Mouse (Mus musculus) colon, adult 2 months (tissue): ENCODE data around the gene Tiam2. TPM values are rescaled to one million over a fixed set of nuclear protein-coding genes. Genes with fewer than 3 reads are reported as not detected.

ENCODE experiments used
- polyA plus RNA-seq: library from polyadenylated mRNA; depleted of rRNA; stranded (reverse); fragments of >200 nt; gene quantifications from 2 replicates; pipeline ENCODE4 v1.2.3, GENCODE M21; 2012; rRNA removed

Gene Tiam2
- 2.3 and 3.0 TPM in 2 replicates for polyA plus RNA-seq

DNA sequence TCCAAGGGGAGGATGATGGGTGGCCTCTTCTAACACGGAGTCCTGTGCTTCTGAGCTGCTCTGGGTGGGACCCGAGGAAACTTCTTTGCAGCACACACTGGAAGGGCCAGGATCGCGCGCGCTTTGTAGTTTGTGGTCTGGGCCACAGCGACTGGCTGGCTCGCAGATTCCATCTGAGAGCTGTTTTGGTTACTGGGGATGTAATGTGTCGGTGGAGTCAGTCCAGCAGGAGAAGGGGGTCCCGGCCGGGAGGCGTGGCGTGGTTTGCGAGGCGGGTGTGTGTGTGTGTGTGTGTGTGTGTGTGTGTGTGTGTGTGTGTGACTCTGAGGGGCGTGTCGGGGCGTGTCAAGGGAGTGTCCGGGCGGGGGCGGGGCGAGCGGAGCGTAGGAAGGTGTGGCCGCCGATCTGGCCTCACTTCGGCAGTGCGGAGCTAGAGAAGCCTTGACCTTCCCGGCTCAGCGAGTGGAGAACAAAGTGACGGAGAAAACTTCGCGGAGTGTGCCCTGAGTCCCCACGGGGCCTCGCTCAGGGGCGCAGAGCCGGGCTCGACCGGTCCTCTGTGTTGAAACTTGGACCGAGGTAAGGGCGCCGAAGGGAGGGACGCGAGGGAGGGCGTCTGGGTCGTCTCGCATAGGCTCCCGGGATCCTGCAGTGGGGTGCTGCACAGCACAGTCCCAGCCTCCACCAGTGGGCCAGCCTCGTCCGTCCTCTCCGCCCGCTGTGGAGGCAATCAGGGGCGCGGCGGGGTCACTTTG lies at the start of gene Tiam2:
Tiam2 (plus strand) TSS at position 426 of the 755 bp plus-strand sequence.

DNA sequence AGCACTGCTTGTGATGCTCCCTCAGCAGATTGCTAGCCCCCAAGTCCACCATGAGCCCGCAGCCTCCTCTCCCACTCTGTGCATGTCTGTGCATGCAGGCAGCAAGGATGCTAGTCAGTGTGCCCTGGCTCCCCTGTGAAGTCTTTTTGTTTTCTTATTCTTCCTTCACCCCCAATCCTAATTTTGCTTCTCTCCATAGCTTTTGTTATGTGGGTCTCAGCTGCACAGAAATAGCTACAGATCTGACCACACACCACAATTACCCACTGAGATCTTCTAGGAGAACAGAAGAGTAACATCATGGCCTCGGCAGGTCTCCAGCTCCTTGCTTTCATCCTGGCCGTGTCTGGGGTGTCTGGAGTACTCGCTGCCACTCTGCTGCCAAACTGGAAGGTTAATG lies 205.9 kb downstream of the Tiam2 start, which contains the start of gene Cldn20:
Cldn20 (plus strand) TSS at position 301 of the 400 bp plus-strand sequence.

DNA sequence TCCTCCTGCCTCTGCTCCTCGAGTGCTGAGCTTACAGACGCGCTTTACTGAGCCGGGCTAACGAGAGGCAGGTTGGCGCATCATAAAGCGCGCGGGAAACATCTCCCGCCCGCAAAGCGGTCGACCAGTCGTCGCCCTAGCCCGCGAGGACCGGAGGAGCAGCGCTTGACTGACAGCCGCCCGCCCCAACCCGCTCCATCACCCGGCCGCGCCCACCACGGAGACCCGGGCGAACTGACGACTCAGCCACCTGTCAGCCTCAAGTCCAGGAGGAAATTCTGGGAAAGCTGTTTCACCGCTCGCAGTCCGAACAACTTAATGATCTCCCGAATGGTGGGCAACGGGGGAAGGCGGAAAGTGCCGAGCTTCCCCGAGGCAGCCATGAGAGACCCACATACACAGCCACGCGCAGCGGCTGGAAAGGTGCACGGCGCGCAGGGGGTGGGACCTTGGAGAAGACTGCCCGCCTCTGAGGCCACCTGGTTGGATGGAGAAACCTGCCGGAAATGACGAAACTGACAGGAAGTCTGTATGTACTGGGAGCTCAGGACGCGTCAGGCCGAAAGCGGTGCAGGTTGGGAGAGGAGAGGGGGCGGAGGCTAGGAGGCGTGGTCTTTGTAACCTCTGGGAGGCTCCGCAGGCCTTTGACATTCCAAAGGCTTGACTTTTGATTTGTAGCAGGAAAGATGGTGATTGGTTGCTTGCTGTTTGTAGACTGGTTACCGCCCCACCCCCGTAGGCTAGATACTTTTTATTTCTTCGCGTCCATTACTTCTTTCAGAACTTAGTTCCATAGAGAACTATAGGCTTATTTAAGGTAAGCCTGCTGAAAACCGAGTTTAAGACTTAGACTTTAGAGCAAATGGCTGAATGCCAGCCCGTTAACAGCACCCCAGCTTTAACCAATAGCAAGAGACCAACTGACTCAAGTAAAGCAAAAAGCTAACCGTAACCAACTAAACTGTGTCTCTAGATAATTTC lies 231.2 kb downstream of the Tiam2 start, which contains the start of gene Tfb1m:
Tfb1m (minus strand) TSS at position 451 of the 981 bp plus-strand sequence.

Other genes with a start within 250 kb of the Tiam2 start
- gene Scaf8, start 211.6 kb upstream of the Tiam2 start, polyA plus RNA-seq, result 17.2 and 18.1 TPM in 2 replicates
- gene Cldn20, start 206.0 kb downstream of the Tiam2 start, polyA plus RNA-seq, result 0.67 TPM in 1 of 2 replicates, not detected in the other
- 1.4 and 1.5 TPM in 2 replicates for gene Tfb1m, start 231.2 kb downstream of the Tiam2 start, polyA plus RNA-seq